Mouse (Mus musculus) midbrain, embryonic 14.5 days (tissue): ENCODE results near the gene BC030870. TPM values are rescaled to one million over a fixed set of nuclear protein-coding genes. Genes with fewer than 3 reads are reported as not detected.
A peak's percentile ranks its signal among the peaks of the same experiment; 100 is the strongest.

Source experiments
- ATAC-seq: fragments of 200-750 bp; cut with Nextera tagmentation; 2 replicates; pipeline ENCODE4 v1.8.0; 2017; ENCODE audit warnings: moderate number of reproducible peaks, moderate library complexity; ENCODE audit not compliant: low FRiP score, low TSS enrichment
- DNase-seq: peaks from one replicate; pipeline ENCODE4 v3.0.0-alpha.2; 2015
- H3K27ac ChIP-seq: fragments of 300-500 bp; sonication (generic); replicated peaks from 2 replicates; pipeline ENCODE4 v1.5.1; 2014; ENCODE audit warnings: mild to moderate bottlenecking, low read depth, low read length, moderate library complexity
- H3K27me3 ChIP-seq: fragments of 300-500 bp; sonication (generic); 2 replicates; pipeline ENCODE4 v1.6.1; 2014; ENCODE audit warnings: low read length, control low read depth, mixed read lengths; ENCODE audit not compliant: control insufficient read depth, insufficient read depth
- H3K36me3 ChIP-seq: fragments of 300-500 bp; sonication (generic); 2 replicates; pipeline ENCODE4 v1.6.1; 2014; ENCODE audit warnings: low read length, control low read depth; ENCODE audit not compliant: control insufficient read depth, insufficient read depth
- H3K4me1 ChIP-seq: fragments of 300-500 bp; sonication (generic); 2 replicates; pipeline ENCODE4 v1.6.1; 2014; ENCODE audit warnings: mild to moderate bottlenecking, antibody characterized with exemption, low read length, control low read depth; ENCODE audit not compliant: control insufficient read depth, insufficient read depth
- H3K4me2 ChIP-seq: fragments of 300-500 bp; sonication (generic); 2 replicates; pipeline ENCODE4 v1.6.1; 2014; ENCODE audit warnings: mild to moderate bottlenecking, low read length, moderate library complexity
- H3K4me3 ChIP-seq: fragments of 300-500 bp; sonication (generic); replicated peaks from 2 replicates; pipeline ENCODE4 v1.5.1; 2014; ENCODE audit warnings: low read depth, low read length
- H3K9ac ChIP-seq: fragments of 300-500 bp; sonication (generic); replicated peaks from 2 replicates; pipeline ENCODE4 v1.6.1; 2014; ENCODE audit warnings: mild to moderate bottlenecking, low read length, moderate library complexity
- H3K9me3 ChIP-seq: fragments of 300-500 bp; sonication (generic); 2 replicates; pipeline ENCODE4 v1.6.1; 2016; ENCODE audit warnings: low read length, control low read depth, mixed read lengths; ENCODE audit not compliant: control insufficient read depth
- WGBS: fragments of 180-500 bp; shearing (Covaris S2); extraction: QIAGEN DNeasy Blood & Tissue Kit; methylation state at CpG from one replicate; pipeline ENCODE4 v1.1.7; 2014; 5-methylcytosine and 5-hydroxymethylcytosine counted together
- polyA plus RNA-seq: library from polyadenylated mRNA; unstranded; fragments of >200 nt; fragmentation: Nextera tagmentation; extraction: Ambion mirVana; gene quantifications from 2 replicates; pipeline ENCODE4 v1.2.1, GENCODE M21; 2014

BC030870 gene
- polyA plus RNA-seq, 1 experiment from 2014 or later, result not detected

GRCm38 (mm10) chr8:65126014-65126413, 3.3 kb downstream of the BC030870 start:
- H3K4me2 ChIP-seq, result no peak overlapping the region
- no peak overlapping the region for H3K27ac ChIP-seq
- no peaks in the 10 kb centered on the region for H3K9me3 ChIP-seq
- ATAC-seq (no peak), DNase-seq (no peak)
- WGBS, result 81% methylated on average over 1 of the region's 1 CpGs
- H3K36me3 ChIP-seq, result no peaks in the 10 kb centered on the region
- H3K4me3 ChIP-seq, result no peak overlapping the region
- H3K27me3 ChIP-seq, result no peaks in the 10 kb centered on the region
- no peak overlapping the region for H3K9ac ChIP-seq
- H3K4me1 ChIP-seq, result no peaks in the 10 kb centered on the region

- Histone ChIP-seq H3K9me3 (no peaks in the 10 kb centered on the region), H3K27ac (no peak overlapping the region), H3K4me3 (no peak overlapping the region), H3K4me2 (no peak overlapping the region), H3K36me3 (no peaks in the 10 kb centered on the region), H3K27me3 (no peaks in the 10 kb centered on the region), H3K9ac (no peak overlapping the region), H3K4me1 (no peaks in the 10 kb centered on the region)
- 87% methylated on average over 6 of the region's 6 CpGs for WGBS
- DNase-seq, result no peak
- no peak for ATAC-seq
These were observed 17.3 kb downstream of the BC030870 start for GRCm38 (mm10) chr8:65112092-65112491.

- no peaks in the 10 kb centered on the region for H3K4me1 ChIP-seq
- H3K36me3 ChIP-seq, result no peaks in the 10 kb centered on the region
- no peak overlapping the region for H3K27ac ChIP-seq
- H3K9ac ChIP-seq, result no peak overlapping the region
- ATAC-seq, result peak; percentile 77; the same call in 1 of the 2 replicates
- H3K27me3 ChIP-seq, result no peaks in the 10 kb centered on the region
- no peak overlapping the region for H3K4me3 ChIP-seq
- 41% methylated on average over 5 of the region's 5 CpGs for WGBS
- no peaks in the 10 kb centered on the region for H3K9me3 ChIP-seq
- DNase-seq, result peak; percentile 90
- H3K4me2 ChIP-seq, result no peak overlapping the region
These were observed 19.1 kb downstream of the BC030870 start for GRCm38 (mm10) chr8:65110285-65110691.

GRCm38 (mm10) chr8:65108936-65109335, 20.4 kb downstream of the BC030870 start:
- Histone ChIP-seq H3K27ac (no peak overlapping the region), H3K4me1 (no peaks in the 10 kb centered on the region), H3K4me3 (no peak overlapping the region), H3K27me3 (no peaks in the 10 kb centered on the region), H3K36me3 (no peaks in the 10 kb centered on the region), H3K4me2 (no peak overlapping the region), H3K9ac (no peak overlapping the region), H3K9me3 (no peaks in the 10 kb centered on the region)
- ATAC-seq, result no peak
- 85% methylated on average over 6 of the region's 6 CpGs for WGBS
- no peak for DNase-seq

GRCm38 (mm10) chr8:65107936-65108718, 21.2 kb downstream of the BC030870 start:
- no peaks in the 10 kb centered on the region for H3K9me3 ChIP-seq
- H3K9ac ChIP-seq, result no peak overlapping the region
- H3K4me2 ChIP-seq, result no peak overlapping the region
- WGBS, result 96% methylated on average over 25 of the region's 25 CpGs
- ATAC-seq (no peak), DNase-seq (no peak)
- H3K27me3 ChIP-seq, result no peaks in the 10 kb centered on the region
- H3K4me1 ChIP-seq, result no peaks in the 10 kb centered on the region
- H3K36me3 ChIP-seq, result no peaks in the 10 kb centered on the region
- H3K27ac ChIP-seq, result no peak overlapping the region
- H3K4me3 ChIP-seq, result no peak overlapping the region

GRCm38 (mm10) chr8:65104041-65104440, 25.3 kb downstream of the BC030870 start:
- Histone ChIP-seq H3K36me3 (no peaks in the 10 kb centered on the region), H3K27ac (no peak overlapping the region), H3K9me3 (no peaks in the 10 kb centered on the region), H3K4me1 (no peaks in the 10 kb centered on the region), H3K4me2 (no peak overlapping the region), H3K27me3 (no peaks in the 10 kb centered on the region), H3K4me3 (no peak overlapping the region), H3K9ac (no peak overlapping the region)
- DNase-seq (no peak), ATAC-seq (no peak)
- WGBS, result 82% methylated on average over 4 of the region's 4 CpGs

GRCm38 (mm10) chr8:65103632-65104031, 25.7 kb downstream of the BC030870 start:
- DNase-seq (peak; percentile 47), ATAC-seq (no peak)
- H3K4me3 ChIP-seq, result no peak overlapping the region
- H3K9ac ChIP-seq, result no peak overlapping the region
- no peak overlapping the region for H3K4me2 ChIP-seq
- no peaks in the 10 kb centered on the region for H3K9me3 ChIP-seq
- H3K27me3 ChIP-seq, result no peaks in the 10 kb centered on the region
- no peaks in the 10 kb centered on the region for H3K36me3 ChIP-seq
- WGBS, result 43% methylated on average over 7 of the region's 7 CpGs
- H3K27ac ChIP-seq, result no peak overlapping the region
- H3K4me1 ChIP-seq, result no peaks in the 10 kb centered on the region

- Histone ChIP-seq H3K27ac (no peak overlapping the region), H3K4me2 (no peak overlapping the region), H3K4me3 (no peak overlapping the region), H3K36me3 (no peaks in the 10 kb centered on the region), H3K4me1 (no peaks in the 10 kb centered on the region), H3K27me3 (no peaks in the 10 kb centered on the region), H3K9ac (no peak overlapping the region), H3K9me3 (no peaks in the 10 kb centered on the region)
- no peak for DNase-seq
- 50% methylated on average over 3 of the region's 3 CpGs for WGBS
- ATAC-seq, result no peak
These were observed 29.6 kb downstream of the BC030870 start for GRCm38 (mm10) chr8:65099735-65100134.

- Histone ChIP-seq H3K27me3 (no peaks in the 10 kb centered on the region), H3K36me3 (no peaks in the 10 kb centered on the region), H3K9me3 (no peaks in the 10 kb centered on the region), H3K4me1 (no peaks in the 10 kb centered on the region), H3K4me2 (no peak overlapping the region), H3K27ac (no peak overlapping the region), H3K4me3 (no peak overlapping the region), H3K9ac (no peak overlapping the region)
- ATAC-seq (no peak), DNase-seq (peak; percentile 4)
- 66% methylated on average over 7 of the region's 7 CpGs for WGBS
These were observed 31.5 kb downstream of the BC030870 start for GRCm38 (mm10) chr8:65097760-65098415.
